Mouse (Mus musculus): ENCODE measurements around the gene Inpp5a. TPM values are rescaled to one million over a fixed set of nuclear protein-coding genes. Genes with fewer than 3 reads are reported as not detected.

The Inpp5a gene
- polyA plus RNA-seq, 1 experiment, result 27.5 TPM

- no peaks in the 10 kb centered on the region for H3K36me3 ChIP-seq (ENCODE audit: control insufficient read depth, insufficient read depth, low read length)
- TF ChIP-seq POLR2A (IDR thresholded peaks at IDR 0.05; ENCODE audit: low read depth, low read length) (no peak), CTCF (conservative IDR thresholded peaks at IDR 0.05; ENCODE audit: insufficient read depth, insufficient read length, low read depth, low read length) (no peak)
- no peaks in the 10 kb centered on the region for H3K27me3 ChIP-seq (replicated peaks; ENCODE audit: control insufficient read depth, insufficient read depth, low read length)
- peak; percentile 30 for DNase-seq
- peak overlapping the region; percentile 88 for H3K27ac ChIP-seq (ENCODE audit: insufficient read depth, low read depth, low read length)
- WGBS, result 65% methylated on average over 13 of the region's 13 CpGs
- peaks cover 46% of the 10 kb centered on the region for H3K4me1 ChIP-seq (ENCODE audit: control insufficient read depth, insufficient read depth, low read length)
- H3K4me3 ChIP-seq (ENCODE audit: insufficient read depth, low read depth, low read length), result no peak overlapping the region
Measured at GRCm38 (mm10) chr7:139364936-139365830, 23.7 kb upstream of the Inpp5a start.

DNA sequence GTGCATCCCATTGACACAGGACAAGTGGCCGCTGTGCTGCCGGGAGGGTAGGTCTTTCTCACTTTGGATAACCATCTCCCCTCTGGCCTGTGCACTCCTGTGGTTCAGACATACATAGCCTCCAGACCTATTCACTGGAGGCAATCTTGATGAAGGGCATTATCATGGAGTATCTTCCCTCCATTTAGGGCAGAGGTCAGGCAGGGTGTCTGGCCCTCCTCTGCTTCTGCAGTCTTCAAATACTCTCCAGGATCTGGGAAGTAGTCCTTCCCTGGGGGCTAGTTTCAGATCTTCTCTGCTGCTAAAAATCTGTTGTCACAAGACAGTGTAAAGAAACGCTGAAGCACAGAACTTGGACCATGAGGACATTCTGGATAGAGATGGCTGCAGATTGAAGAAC lies 22.8 kb upstream of the Inpp5a start:
- peaks cover 48% of the 10 kb centered on the region for H3K4me1 ChIP-seq (ENCODE audit: control insufficient read depth, insufficient read depth, low read length)
- no peak for DNase-seq
- WGBS, result 84% methylated on average over 3 of the region's 3 CpGs

DNA sequence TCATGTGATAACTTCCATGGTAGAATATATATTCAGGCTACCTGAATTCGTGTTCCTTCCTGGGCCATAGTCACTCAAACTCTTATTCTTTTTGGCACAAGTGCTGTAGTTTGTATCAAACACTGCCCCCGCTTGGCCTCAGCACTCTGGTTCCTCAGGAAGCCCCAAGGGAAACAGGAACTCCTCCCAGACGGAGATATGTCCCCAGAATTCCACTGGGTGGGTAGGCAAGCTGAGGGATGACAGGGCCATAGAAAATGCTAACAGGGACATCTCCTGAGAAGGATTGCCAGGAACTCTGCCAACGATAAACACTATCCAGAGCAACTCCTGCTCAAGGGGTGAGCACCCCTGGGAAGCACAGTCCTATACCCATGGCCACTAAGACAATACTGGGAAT lies 22.4 kb upstream of the Inpp5a start:
- DNase-seq, result peak; percentile 86

More for the DNA sequence above, 22.8 kb upstream of the Inpp5a start:
- Histone ChIP-seq H3K27ac (ENCODE audit: insufficient read depth, low read depth, low read length) (peak overlapping the region; percentile 88), H3K27me3 (replicated peaks; ENCODE audit: control insufficient read depth, insufficient read depth, low read length) (no peaks in the 10 kb centered on the region), H3K4me3 (ENCODE audit: insufficient read depth, low read depth, low read length) (no peak overlapping the region), H3K36me3 (ENCODE audit: control insufficient read depth, insufficient read depth, low read length) (no peaks in the 10 kb centered on the region)
- TF ChIP-seq CTCF (conservative IDR thresholded peaks at IDR 0.05; ENCODE audit: insufficient read depth, insufficient read length, low read depth, low read length) (no peak), POLR2A (IDR thresholded peaks at IDR 0.05; ENCODE audit: low read depth, low read length) (no peak)

GRCm38 (mm10) chr7:139368218-139368617 lies 20.7 kb upstream of the Inpp5a start:
- no peaks in the 10 kb centered on the region for H3K27me3 ChIP-seq (replicated peaks; ENCODE audit: control insufficient read depth, insufficient read depth, low read length)
- no peaks in the 10 kb centered on the region for H3K36me3 ChIP-seq (ENCODE audit: control insufficient read depth, insufficient read depth, low read length)
- TF ChIP-seq CTCF (conservative IDR thresholded peaks at IDR 0.05; ENCODE audit: insufficient read depth, insufficient read length, low read depth, low read length), result no peak
- TF ChIP-seq POLR2A (IDR thresholded peaks at IDR 0.05; ENCODE audit: low read depth, low read length), result no peak
- peaks cover 44% of the 10 kb centered on the region for H3K4me1 ChIP-seq (ENCODE audit: control insufficient read depth, insufficient read depth, low read length)
- peak; percentile 40 for DNase-seq
- H3K27ac ChIP-seq (ENCODE audit: insufficient read depth, low read depth, low read length), result peak overlapping the region; percentile 21
- H3K4me3 ChIP-seq (ENCODE audit: insufficient read depth, low read depth, low read length), result no peak overlapping the region
- 79% methylated on average over 2 of the region's 2 CpGs for WGBS

More for the DNA sequence above, 22.4 kb upstream of the Inpp5a start:
- Histone ChIP-seq H3K27me3 (replicated peaks; ENCODE audit: control insufficient read depth, insufficient read depth, low read length) (no peaks in the 10 kb centered on the region), H3K4me3 (ENCODE audit: insufficient read depth, low read depth, low read length) (no peak overlapping the region), H3K27ac (ENCODE audit: insufficient read depth, low read depth, low read length) (peak overlapping the region; percentile 88), H3K36me3 (ENCODE audit: control insufficient read depth, insufficient read depth, low read length) (no peaks in the 10 kb centered on the region), H3K4me1 (ENCODE audit: control insufficient read depth, insufficient read depth, low read length) (peaks cover 48% of the 10 kb centered on the region)
- TF ChIP-seq POLR2A (IDR thresholded peaks at IDR 0.05; ENCODE audit: low read depth, low read length) (no peak), CTCF (conservative IDR thresholded peaks at IDR 0.05; ENCODE audit: insufficient read depth, insufficient read length, low read depth, low read length) (no peak)
- 62% methylated on average over 4 of the region's 4 CpGs for WGBS

- 31% methylated on average over 14 of the region's 14 CpGs for WGBS
- H3K27me3 ChIP-seq (replicated peaks; ENCODE audit: control insufficient read depth, insufficient read depth, low read length), result no peaks in the 10 kb centered on the region
- no peaks in the 10 kb centered on the region for H3K36me3 ChIP-seq (ENCODE audit: control insufficient read depth, insufficient read depth, low read length)
- H3K27ac ChIP-seq (ENCODE audit: insufficient read depth, low read depth, low read length), result peak overlapping the region; percentile 21
- no peak overlapping the region for H3K4me3 ChIP-seq (ENCODE audit: insufficient read depth, low read depth, low read length)
- TF ChIP-seq CTCF (conservative IDR thresholded peaks at IDR 0.05; ENCODE audit: insufficient read depth, insufficient read length, low read depth, low read length), result no peak
- TF ChIP-seq POLR2A (IDR thresholded peaks at IDR 0.05; ENCODE audit: low read depth, low read length), result no peak
- peaks cover 38% of the 10 kb centered on the region for H3K4me1 ChIP-seq (ENCODE audit: control insufficient read depth, insufficient read depth, low read length)
- peak; percentile 89 for DNase-seq
Measured at GRCm38 (mm10) chr7:139368722-139369380, 20.1 kb upstream of the Inpp5a start.

GRCm38 (mm10) chr7:139369501-139370088 lies 19.3 kb upstream of the Inpp5a start:
- 49% methylated on average over 6 of the region's 6 CpGs for WGBS
- Histone ChIP-seq H3K4me3 (ENCODE audit: insufficient read depth, low read depth, low read length) (no peak overlapping the region), H3K4me1 (ENCODE audit: control insufficient read depth, insufficient read depth, low read length) (peaks cover 35% of the 10 kb centered on the region)

More at GRCm38 (mm10) chr7:139369501-139370088, 19.3 kb upstream of the Inpp5a start:
- Histone ChIP-seq H3K36me3 (ENCODE audit: control insufficient read depth, insufficient read depth, low read length) (no peaks in the 10 kb centered on the region), H3K27ac (ENCODE audit: insufficient read depth, low read depth, low read length) (peak overlapping the region; percentile 21), H3K27me3 (replicated peaks; ENCODE audit: control insufficient read depth, insufficient read depth, low read length) (no peaks in the 10 kb centered on the region)
- peak; percentile 68 for DNase-seq
- no peak for TF ChIP-seq CTCF (conservative IDR thresholded peaks at IDR 0.05; ENCODE audit: insufficient read depth, insufficient read length, low read depth, low read length)
- no peak for TF ChIP-seq POLR2A (IDR thresholded peaks at IDR 0.05; ENCODE audit: low read depth, low read length)
